Mouse (Mus musculus): ENCODE data around the gene Tfeb. TPM values are rescaled to one million over a fixed set of nuclear protein-coding genes. Genes with fewer than 3 reads are reported as not detected.

Tfeb gene
- polyA plus RNA-seq, 1 experiment from 2014 or later = 9.6 TPM

- no peak overlapping the region for H3K9ac ChIP-seq (ENCODE audit: low read depth, low read length)
- H3K4me1 ChIP-seq (replicated peaks; ENCODE audit: control insufficient read depth, insufficient read depth, low read length) = peaks cover 4% of the 10 kb centered on the region; the same call in 1 of the 2 replicates
- no peak overlapping the region for H3K27ac ChIP-seq (ENCODE audit: low read depth, low read length)
- no peaks in the 10 kb centered on the region for H3K9me3 ChIP-seq (ENCODE audit: control insufficient read depth, low read length)
- H3K4me3 ChIP-seq (ENCODE audit: low read depth, low read length) = no peak overlapping the region
- no peak overlapping the region for H3K4me2 ChIP-seq
- ATAC-seq (replicated peaks; ENCODE audit: low FRiP score) (no peak), DNase-seq (ENCODE audit: low spot score) (no peak)
- H3K27me3 ChIP-seq (replicated peaks; ENCODE audit: control insufficient read depth, insufficient read depth, low read length) = no peaks in the 10 kb centered on the region
- H3K36me3 ChIP-seq (ENCODE audit: control insufficient read depth, insufficient read depth, low read length) = no peaks in the 10 kb centered on the region
- WGBS = 52% methylated on average over 4 of the region's 4 CpGs
Observed at GRCm38 (mm10) chr17:47796968-47797367, 60.1 kb downstream of the Tfeb start.

DNA sequence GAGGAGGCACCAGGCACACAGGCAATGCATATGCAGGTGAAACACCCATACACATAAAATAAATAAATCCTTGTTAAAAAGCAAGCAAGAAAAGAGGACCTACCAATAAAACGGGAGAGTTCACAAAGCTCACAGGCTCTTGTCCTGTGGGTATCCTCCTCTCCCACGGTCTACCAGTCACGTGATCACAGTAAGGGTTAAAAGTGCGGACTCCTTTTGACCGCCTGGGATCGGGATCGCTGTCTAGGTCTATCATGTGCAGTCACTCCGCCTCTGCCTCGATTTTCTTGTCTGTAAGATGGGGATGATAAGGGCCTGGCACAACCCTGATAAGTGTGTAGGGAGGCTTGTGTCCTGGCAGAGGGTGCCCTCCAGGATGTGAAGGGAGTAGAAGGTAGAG lies 60.6 kb downstream of the Tfeb start:
- Histone ChIP-seq H3K27ac (ENCODE audit: low read depth, low read length) (no peak overlapping the region), H3K9me3 (ENCODE audit: control insufficient read depth, low read length) (no peaks in the 10 kb centered on the region), H3K27me3 (replicated peaks; ENCODE audit: control insufficient read depth, insufficient read depth, low read length) (no peaks in the 10 kb centered on the region), H3K4me3 (ENCODE audit: low read depth, low read length) (no peak overlapping the region), H3K4me2 (no peak overlapping the region), H3K9ac (ENCODE audit: low read depth, low read length) (no peak overlapping the region), H3K4me1 (replicated peaks; ENCODE audit: control insufficient read depth, insufficient read depth, low read length) (peaks cover 4% of the 10 kb centered on the region; the same call in 1 of the 2 replicates), H3K36me3 (ENCODE audit: control insufficient read depth, insufficient read depth, low read length) (no peaks in the 10 kb centered on the region)
- ATAC-seq (replicated peaks; ENCODE audit: low FRiP score) (no peak), DNase-seq (ENCODE audit: low spot score) (no peak)
- 67% methylated on average over 9 of the region's 9 CpGs for WGBS

GRCm38 (mm10) chr17:47802806-47803205 lies 66.0 kb downstream of the Tfeb start:
- ATAC-seq (replicated peaks; ENCODE audit: low FRiP score) (no peak), DNase-seq (ENCODE audit: low spot score) (no peak)
- Histone ChIP-seq H3K4me1 (replicated peaks; ENCODE audit: control insufficient read depth, insufficient read depth, low read length) (peaks cover 6% of the 10 kb centered on the region; the same call in 1 of the 2 replicates), H3K27ac (ENCODE audit: low read depth, low read length) (no peak overlapping the region), H3K36me3 (ENCODE audit: control insufficient read depth, insufficient read depth, low read length) (no peaks in the 10 kb centered on the region), H3K9me3 (ENCODE audit: control insufficient read depth, low read length) (no peaks in the 10 kb centered on the region), H3K27me3 (replicated peaks; ENCODE audit: control insufficient read depth, insufficient read depth, low read length) (no peaks in the 10 kb centered on the region; the same call in 1 of the 2 replicates), H3K4me2 (no peak overlapping the region), H3K9ac (ENCODE audit: low read depth, low read length) (no peak overlapping the region), H3K4me3 (ENCODE audit: low read depth, low read length) (no peak overlapping the region)
- WGBS = 13% methylated on average over 8 of the region's 8 CpGs

- no peak overlapping the region for H3K4me3 ChIP-seq (ENCODE audit: low read depth, low read length)
- no peak for ATAC-seq (replicated peaks; ENCODE audit: low FRiP score)
- H3K27ac ChIP-seq (ENCODE audit: low read depth, low read length) = no peak overlapping the region
- no peak overlapping the region for H3K4me2 ChIP-seq
- no peaks in the 10 kb centered on the region for H3K9me3 ChIP-seq (ENCODE audit: control insufficient read depth, low read length)
- peaks cover 6% of the 10 kb centered on the region; the same call in 1 of the 2 replicates for H3K4me1 ChIP-seq (replicated peaks; ENCODE audit: control insufficient read depth, insufficient read depth, low read length)
- DNase-seq (ENCODE audit: low spot score) = no peak
- H3K36me3 ChIP-seq (ENCODE audit: control insufficient read depth, insufficient read depth, low read length) = no peaks in the 10 kb centered on the region
- 87% methylated on average over 4 of the region's 4 CpGs for WGBS
- H3K9ac ChIP-seq (ENCODE audit: low read depth, low read length) = no peak overlapping the region
- H3K27me3 ChIP-seq (replicated peaks; ENCODE audit: control insufficient read depth, insufficient read depth, low read length) = no peaks in the 10 kb centered on the region; the same call in 1 of the 2 replicates
Observed at GRCm38 (mm10) chr17:47803662-47804061, 66.8 kb downstream of the Tfeb start.

- Histone ChIP-seq H3K4me2 (no peak overlapping the region), H3K9ac (ENCODE audit: low read depth, low read length) (no peak overlapping the region), H3K36me3 (ENCODE audit: control insufficient read depth, insufficient read depth, low read length) (no peaks in the 10 kb centered on the region), H3K9me3 (ENCODE audit: control insufficient read depth, low read length) (no peaks in the 10 kb centered on the region), H3K4me1 (replicated peaks; ENCODE audit: control insufficient read depth, insufficient read depth, low read length) (peaks cover 9% of the 10 kb centered on the region; the same call in 1 of the 2 replicates), H3K4me3 (ENCODE audit: low read depth, low read length) (no peak overlapping the region), H3K27ac (ENCODE audit: low read depth, low read length) (no peak overlapping the region), H3K27me3 (replicated peaks; ENCODE audit: control insufficient read depth, insufficient read depth, low read length) (no peaks in the 10 kb centered on the region; the same call in 1 of the 2 replicates)
- 57% methylated on average over 13 of the region's 13 CpGs for WGBS
- ATAC-seq (replicated peaks; ENCODE audit: low FRiP score) (no peak), DNase-seq (ENCODE audit: low spot score) (no peak)
Observed at GRCm38 (mm10) chr17:47805047-47805835, 68.4 kb downstream of the Tfeb start.

DNA sequence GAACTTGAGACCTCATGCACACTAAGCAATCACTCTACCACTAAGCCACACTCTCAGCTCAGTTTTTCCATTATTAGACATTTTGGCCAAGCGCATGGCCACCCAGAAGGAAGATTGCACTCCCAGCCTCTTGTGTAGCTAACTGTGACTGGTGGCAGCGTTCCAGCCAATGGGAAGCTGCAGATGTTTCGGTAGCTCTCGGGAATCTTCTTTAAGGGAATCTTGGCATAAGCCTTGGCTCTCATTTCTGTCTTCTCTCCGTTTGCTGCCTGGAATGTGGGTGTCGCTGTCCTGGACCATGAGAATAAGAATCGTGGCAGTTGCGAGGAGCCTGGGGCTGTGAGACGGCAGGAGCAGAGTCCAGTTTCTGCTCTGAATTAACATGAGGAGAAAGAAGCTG lies 69.4 kb downstream of the Tfeb start:
- DNase-seq (ENCODE audit: low spot score) (no peak), ATAC-seq (replicated peaks; ENCODE audit: low FRiP score) (no peak)
- Histone ChIP-seq H3K4me2 (no peak overlapping the region), H3K4me1 (replicated peaks; ENCODE audit: control insufficient read depth, insufficient read depth, low read length) (peaks cover 9% of the 10 kb centered on the region; the same call in 1 of the 2 replicates), H3K9me3 (ENCODE audit: control insufficient read depth, low read length) (no peaks in the 10 kb centered on the region), H3K27ac (ENCODE audit: low read depth, low read length) (no peak overlapping the region), H3K36me3 (ENCODE audit: control insufficient read depth, insufficient read depth, low read length) (no peaks in the 10 kb centered on the region), H3K4me3 (ENCODE audit: low read depth, low read length) (no peak overlapping the region), H3K27me3 (replicated peaks; ENCODE audit: control insufficient read depth, insufficient read depth, low read length) (no peaks in the 10 kb centered on the region; the same call in 1 of the 2 replicates), H3K9ac (ENCODE audit: low read depth, low read length) (no peak overlapping the region)
- 75% methylated on average over 9 of the region's 9 CpGs for WGBS

- ATAC-seq (replicated peaks; ENCODE audit: low FRiP score) (no peak), DNase-seq (ENCODE audit: low spot score) (no peak)
- H3K27me3 ChIP-seq (replicated peaks; ENCODE audit: control insufficient read depth, insufficient read depth, low read length) = no peaks in the 10 kb centered on the region; the same call in 1 of the 2 replicates
- H3K27ac ChIP-seq (ENCODE audit: low read depth, low read length) = no peak overlapping the region
- H3K9ac ChIP-seq (ENCODE audit: low read depth, low read length) = no peak overlapping the region
- H3K9me3 ChIP-seq (ENCODE audit: control insufficient read depth, low read length) = no peaks in the 10 kb centered on the region
- no peak overlapping the region for H3K4me2 ChIP-seq
- peaks cover 8% of the 10 kb centered on the region for H3K4me1 ChIP-seq (replicated peaks; ENCODE audit: control insufficient read depth, insufficient read depth, low read length)
- no peak overlapping the region for H3K4me3 ChIP-seq (ENCODE audit: low read depth, low read length)
- H3K36me3 ChIP-seq (ENCODE audit: control insufficient read depth, insufficient read depth, low read length) = no peaks in the 10 kb centered on the region
- WGBS = 76% methylated on average over 15 of the region's 15 CpGs
Observed at GRCm38 (mm10) chr17:47811265-47811800, 74.5 kb downstream of the Tfeb start.

GRCm38 (mm10) chr17:47812200-47812599 lies 75.4 kb downstream of the Tfeb start:
- no peak overlapping the region for H3K4me3 ChIP-seq (ENCODE audit: low read depth, low read length)
- DNase-seq (ENCODE audit: low spot score) (no peak), ATAC-seq (replicated peaks; ENCODE audit: low FRiP score) (no peak)
- no peak overlapping the region for H3K9ac ChIP-seq (ENCODE audit: low read depth, low read length)
- no peaks in the 10 kb centered on the region for H3K27me3 ChIP-seq (replicated peaks; ENCODE audit: control insufficient read depth, insufficient read depth, low read length)
- peaks cover 8% of the 10 kb centered on the region for H3K4me1 ChIP-seq (replicated peaks; ENCODE audit: control insufficient read depth, insufficient read depth, low read length)
- WGBS = 66% methylated on average over 6 of the region's 6 CpGs
- H3K4me2 ChIP-seq = no peak overlapping the region
- H3K27ac ChIP-seq (ENCODE audit: low read depth, low read length) = no peak overlapping the region
- H3K9me3 ChIP-seq (ENCODE audit: control insufficient read depth, low read length) = no peaks in the 10 kb centered on the region
- no peaks in the 10 kb centered on the region for H3K36me3 ChIP-seq (ENCODE audit: control insufficient read depth, insufficient read depth, low read length)

Data from liver, embryonic 11.5 days (tissue).